Mouse (Mus musculus) forebrain, embryonic 14.5 days (tissue): ENCODE data around the gene Impdh2. TPM values are rescaled to one million over a fixed set of nuclear protein-coding genes. Genes with fewer than 3 reads are reported as not detected.

Experiments
- ATAC-seq: fragments of 200-750 bp; cut with Nextera tagmentation; 2 replicates; pipeline ENCODE4 v1.8.0; 2017; ENCODE audit warnings: mild to moderate bottlenecking, moderate library complexity
- DNase-seq: peaks from one replicate; pipeline ENCODE4 v3.0.0-alpha.2; 2015; ENCODE audit warnings: low spot score
- H3K27ac ChIP-seq: fragments of 300-500 bp; sonication (generic); 2 replicates; pipeline ENCODE4 v1.5.1; 2014; ENCODE audit warnings: low read depth, mild to moderate bottlenecking, control low read depth, low read length, moderate library complexity
- H3K27me3 ChIP-seq: fragments of 300-500 bp; sonication (generic); replicated peaks from 2 replicates; pipeline ENCODE4 v1.6.1; 2014; ENCODE audit warnings: low read length, control low read depth, mixed read lengths; ENCODE audit not compliant: control insufficient read depth, insufficient read depth
- H3K36me3 ChIP-seq: fragments of 300-500 bp; sonication (generic); 2 replicates; pipeline ENCODE4 v1.6.1; 2014; ENCODE audit warnings: low read length, control low read depth; ENCODE audit not compliant: control insufficient read depth, insufficient read depth
- H3K4me1 ChIP-seq: fragments of 300-500 bp; sonication (generic); 2 replicates; pipeline ENCODE4 v1.6.1; 2014; ENCODE audit warnings: antibody characterized with exemption, low read length, control low read depth; ENCODE audit not compliant: control insufficient read depth, insufficient read depth
- H3K4me2 ChIP-seq: fragments of 300-500 bp; sonication (generic); 2 replicates; pipeline ENCODE4 v1.6.1; 2014; ENCODE audit warnings: mild to moderate bottlenecking, control low read depth, low read length
- H3K4me3 ChIP-seq: fragments of 300-500 bp; sonication (generic); 2 replicates; pipeline ENCODE4 v1.5.1; 2014; ENCODE audit warnings: low read depth, low read length, control low read depth
- H3K9ac ChIP-seq: fragments of 300-500 bp; sonication (generic); 2 replicates; pipeline ENCODE4 v1.6.1; 2014; ENCODE audit warnings: mild to moderate bottlenecking, low read length, control low read depth, moderate library complexity
- H3K9me3 ChIP-seq: fragments of 300-500 bp; sonication (generic); replicated peaks from 2 replicates; pipeline ENCODE4 v1.6.1; 2016; ENCODE audit warnings: low read length, control low read depth, mixed read lengths; ENCODE audit not compliant: control insufficient read depth
- whole genome bisulfite sequencing: fragments of 180-500 bp; shearing (Covaris S2); extraction: QIAGEN DNeasy Blood & Tissue Kit; methylation state at CpG from one replicate; pipeline ENCODE4 v1.1.7; 2014; 5-methylcytosine and 5-hydroxymethylcytosine counted together
- polyA plus RNA-seq: library from polyadenylated mRNA; unstranded; fragments of >200 nt; fragmentation: Nextera tagmentation; extraction: Ambion mirVana; gene quantifications from 2 replicates; pipeline ENCODE4 v1.2.1, GENCODE M21; 2014

Gene Impdh2
- polyA plus RNA-seq, 1 experiment from 2014 or later, result 136 TPM

- Histone ChIP-seq H3K27ac (no peak overlapping the region), H3K9ac (peak overlapping the region; percentile 21)
- ATAC-seq, result no peak
These were observed 13.9 kb downstream of the Impdh2 start for GRCm38 (mm10) chr9:108573774-108574690.

GRCm38 (mm10) chr9:108574921-108575320 is 14.8 kb downstream of the Impdh2 start:
- Histone ChIP-seq H3K4me1 (peaks cover 32% of the 10 kb centered on the region), H3K9me3 (no peaks in the 10 kb centered on the region), H3K4me2 (no peak overlapping the region), H3K4me3 (no peak overlapping the region), H3K27me3 (no peaks in the 10 kb centered on the region), H3K27ac (no peak overlapping the region), H3K36me3 (peaks cover 55% of the 10 kb centered on the region), H3K9ac (peak overlapping the region; percentile 21; the same call in 1 of the 2 replicates)
- WGBS, result 88% methylated on average over 12 of the region's 12 CpGs
- ATAC-seq, result no peak
- DNase-seq, result no peak

More at GRCm38 (mm10) chr9:108573774-108574690, 13.9 kb downstream of the Impdh2 start:
- no peaks in the 10 kb centered on the region for H3K27me3 ChIP-seq
- 51% methylated on average over 26 of the region's 26 CpGs for WGBS
- H3K9me3 ChIP-seq, result no peaks in the 10 kb centered on the region
- H3K36me3 ChIP-seq, result peaks cover 55% of the 10 kb centered on the region
- H3K4me3 ChIP-seq, result no peak overlapping the region
- H3K4me2 ChIP-seq, result 0 out of 2 replicates have a peak overlapping the region, but pooled peaks have one; percentile 5
- DNase-seq, result peak; percentile 61
- peaks cover 33% of the 10 kb centered on the region for H3K4me1 ChIP-seq

GRCm38 (mm10) chr9:108575321-108576297 is 15.5 kb downstream of the Impdh2 start:
- no peaks in the 10 kb centered on the region for H3K27me3 ChIP-seq
- peak overlapping the region; percentile 62 for H3K4me2 ChIP-seq
- no peak overlapping the region for H3K9ac ChIP-seq
- WGBS, result 93% methylated on average over 37 of the region's 37 CpGs
- H3K36me3 ChIP-seq, result peaks cover 55% of the 10 kb centered on the region
- no peaks in the 10 kb centered on the region for H3K9me3 ChIP-seq
- no peak for DNase-seq
- H3K4me3 ChIP-seq, result no peak overlapping the region
- no peak for ATAC-seq
- peaks cover 26% of the 10 kb centered on the region for H3K4me1 ChIP-seq
- no peak overlapping the region for H3K27ac ChIP-seq

GRCm38 (mm10) chr9:108577025-108577424 is 16.9 kb downstream of the Impdh2 start:
- H3K4me1 ChIP-seq, result peaks cover 26% of the 10 kb centered on the region
- H3K9ac ChIP-seq, result peak overlapping the region; percentile 91
- no peaks in the 10 kb centered on the region for H3K27me3 ChIP-seq
- peak overlapping the region; percentile 93; the same call in 1 of the 2 replicates for H3K27ac ChIP-seq
- peak overlapping the region; percentile 82 for H3K4me3 ChIP-seq
- 48% methylated on average over 6 of the region's 6 CpGs for WGBS
- DNase-seq, result no peak
- peak overlapping the region; percentile 62 for H3K4me2 ChIP-seq
- H3K9me3 ChIP-seq, result no peaks in the 10 kb centered on the region
- peaks cover 48% of the 10 kb centered on the region for H3K36me3 ChIP-seq
- ATAC-seq, result no peak

DNA sequence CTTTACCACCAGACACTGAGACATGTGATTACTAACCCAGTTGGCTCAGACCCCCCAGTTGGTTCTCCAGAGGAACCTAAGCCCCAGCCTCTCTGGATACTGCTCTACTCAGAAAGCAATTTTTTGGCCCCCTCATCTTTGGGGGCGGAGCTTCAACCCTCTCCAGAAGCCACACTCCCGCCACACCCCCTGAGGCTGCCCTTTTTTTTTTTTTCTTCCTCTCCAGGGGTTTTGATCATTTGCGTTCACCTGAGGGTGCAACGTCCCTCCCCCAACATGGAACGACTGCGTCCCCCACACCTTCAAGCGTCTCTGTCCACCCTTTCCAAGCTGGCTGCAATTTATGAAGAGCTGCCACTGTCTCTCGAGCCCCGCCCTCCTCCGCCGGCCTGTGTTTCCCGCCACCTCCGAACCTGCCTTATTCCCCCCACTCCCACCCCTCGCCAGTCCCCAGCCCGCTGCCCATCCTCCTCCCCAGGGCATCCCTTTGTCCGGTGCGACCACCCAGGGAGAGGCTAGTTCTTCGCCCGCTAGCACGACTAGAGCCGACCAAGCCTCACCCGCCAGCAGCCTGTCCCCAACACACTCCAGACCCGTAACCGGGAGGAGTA is 18.0 kb downstream of the Impdh2 start:
- under 1% methylated on average over 24 of the region's 24 CpGs for WGBS
- ATAC-seq, result peak; percentile 19
- Histone ChIP-seq H3K4me1 (peaks cover 26% of the 10 kb centered on the region), H3K9ac (peak overlapping the region; percentile 91), H3K4me2 (peak overlapping the region; percentile 62), H3K36me3 (peaks cover 38% of the 10 kb centered on the region), H3K4me3 (peak overlapping the region; percentile 82), H3K27ac (peak overlapping the region; percentile 93), H3K9me3 (no peaks in the 10 kb centered on the region), H3K27me3 (no peaks in the 10 kb centered on the region)
- DNase-seq, result peak; percentile 61

- ATAC-seq (peak; percentile 98), DNase-seq (peak; percentile 98)
- H3K4me3 ChIP-seq, result peak within 1 kb of the TSS; percentile 82
- peaks cover 35% of the 10 kb centered on the region for H3K36me3 ChIP-seq
- peak within 1 kb of the TSS; percentile 93 for H3K27ac ChIP-seq
- no peaks in the 10 kb centered on the region for H3K9me3 ChIP-seq
- H3K9ac ChIP-seq, result peak within 1 kb of the TSS; percentile 91
- peak within 1 kb of the TSS; percentile 62 for H3K4me2 ChIP-seq
- peaks cover 26% of the 10 kb centered on the region for H3K4me1 ChIP-seq
- 5% methylated on average over 51 of the region's 51 CpGs for WGBS
- H3K27me3 ChIP-seq, result no peaks in the 10 kb centered on the region
These were observed 18.7 kb downstream of the Impdh2 start, which contains the start of gene Wdr6 for GRCm38 (mm10) chr9:108578545-108579343. Gene Wdr6, minus strand, starts transcription at chr9:108578739.

GRCm38 (mm10) chr9:108579344-108579690 is 19.2 kb downstream of the Impdh2 start:
- WGBS, result 69% methylated on average over 5 of the region's 5 CpGs
- Histone ChIP-seq H3K4me2 (peak overlapping the region; percentile 62), H3K27ac (peak overlapping the region; percentile 93), H3K4me1 (peaks cover 24% of the 10 kb centered on the region), H3K9ac (peak overlapping the region; percentile 66), H3K27me3 (no peaks in the 10 kb centered on the region), H3K4me3 (peak overlapping the region; percentile 82), H3K9me3 (no peaks in the 10 kb centered on the region), H3K36me3 (peaks cover 30% of the 10 kb centered on the region)
- DNase-seq, result no peak
- ATAC-seq, result no peak
